Mouse (Mus musculus) neural tube, embryonic 12.5 days (tissue): ENCODE results near the gene Morn5. TPM values are rescaled to one million over a fixed set of nuclear protein-coding genes. Genes with fewer than 3 reads are reported as not detected.

Source experiments
- ATAC-seq: fragments of 200-750 bp; cut with Nextera tagmentation; 2 replicates; pipeline ENCODE4 v1.8.0; 2017; ENCODE audit warnings: low read depth, mild to moderate bottlenecking, moderate TSS enrichment, moderate library complexity; ENCODE audit not compliant: low FRiP score
- H3K27ac ChIP-seq: fragments of 300-500 bp; sonication (generic); 2 replicates; pipeline ENCODE4 v1.5.1; 2016
- H3K27me3 ChIP-seq: fragments of 300-500 bp; sonication (generic); replicated peaks from 2 replicates; pipeline ENCODE4 v1.6.1; 2016; ENCODE audit warnings: mild to moderate bottlenecking
- H3K36me3 ChIP-seq: fragments of 300-500 bp; sonication (generic); 2 replicates; pipeline ENCODE4 v1.6.1; 2016; ENCODE audit warnings: mild to moderate bottlenecking
- H3K4me1 ChIP-seq: fragments of 300-500 bp; sonication (generic); 2 replicates; pipeline ENCODE4 v1.6.1; 2016
- H3K4me2 ChIP-seq: fragments of 300-500 bp; sonication (generic); replicated peaks from 2 replicates; pipeline ENCODE4 v1.6.1; 2016; ENCODE audit warnings: mild to moderate bottlenecking
- H3K4me3 ChIP-seq: fragments of 300-500 bp; sonication (generic); 2 replicates; pipeline ENCODE4 v1.5.1; 2016
- H3K9ac ChIP-seq: fragments of 300-500 bp; sonication (generic); 2 replicates; pipeline ENCODE4 v1.6.1; 2016; ENCODE audit warnings: mild to moderate bottlenecking
- H3K9me3 ChIP-seq: fragments of 300-500 bp; sonication (generic); 2 replicates; pipeline ENCODE4 v1.6.1; 2016; ENCODE audit warnings: mild to moderate bottlenecking
- WGBS: fragments of 180-500 bp; shearing (Covaris S2); methylation state at CpG from one replicate; pipeline ENCODE4 v1.1.7; 2016; 5-methylcytosine and 5-hydroxymethylcytosine counted together
- polyA plus RNA-seq: library from polyadenylated mRNA; unstranded; fragments of >200 nt; fragmentation: Nextera tagmentation; extraction: Ambion mirVana; gene quantifications from 2 replicates; pipeline ENCODE4 v1.2.1, GENCODE M21; 2016

Gene Morn5
- polyA plus RNA-seq, 1 experiment from 2014 or later = 0.48 TPM

DNA sequence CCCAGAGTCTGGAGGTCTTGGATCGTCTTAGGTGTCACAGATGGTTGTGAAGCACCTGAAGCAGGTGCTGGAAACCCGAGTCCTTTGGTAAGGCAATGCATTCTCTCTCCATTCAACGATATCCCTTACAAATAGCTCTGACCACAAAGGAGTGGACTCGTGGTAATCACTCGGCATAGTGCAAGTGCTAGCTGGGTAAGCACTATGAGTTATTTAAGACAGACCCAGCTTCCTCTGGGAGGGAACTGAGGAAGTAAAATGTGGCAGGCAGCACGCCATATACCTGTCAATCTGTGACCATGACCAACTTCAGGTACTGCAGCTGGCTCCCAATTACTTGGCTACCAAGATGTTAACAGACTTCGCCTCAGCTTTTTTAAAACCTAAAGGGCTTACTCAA, 14.4 kb upstream of the Morn5 start:
- Histone ChIP-seq H3K9ac (no peak overlapping the region), H3K4me1 (no peaks in the 10 kb centered on the region), H3K4me2 (no peak overlapping the region), H3K27ac (no peak overlapping the region), H3K27me3 (no peaks in the 10 kb centered on the region), H3K4me3 (no peak overlapping the region), H3K9me3 (no peaks in the 10 kb centered on the region), H3K36me3 (peaks cover 42% of the 10 kb centered on the region)
- ATAC-seq = no peak
- 88% methylated on average over 7 of the region's 7 CpGs for WGBS

DNA sequence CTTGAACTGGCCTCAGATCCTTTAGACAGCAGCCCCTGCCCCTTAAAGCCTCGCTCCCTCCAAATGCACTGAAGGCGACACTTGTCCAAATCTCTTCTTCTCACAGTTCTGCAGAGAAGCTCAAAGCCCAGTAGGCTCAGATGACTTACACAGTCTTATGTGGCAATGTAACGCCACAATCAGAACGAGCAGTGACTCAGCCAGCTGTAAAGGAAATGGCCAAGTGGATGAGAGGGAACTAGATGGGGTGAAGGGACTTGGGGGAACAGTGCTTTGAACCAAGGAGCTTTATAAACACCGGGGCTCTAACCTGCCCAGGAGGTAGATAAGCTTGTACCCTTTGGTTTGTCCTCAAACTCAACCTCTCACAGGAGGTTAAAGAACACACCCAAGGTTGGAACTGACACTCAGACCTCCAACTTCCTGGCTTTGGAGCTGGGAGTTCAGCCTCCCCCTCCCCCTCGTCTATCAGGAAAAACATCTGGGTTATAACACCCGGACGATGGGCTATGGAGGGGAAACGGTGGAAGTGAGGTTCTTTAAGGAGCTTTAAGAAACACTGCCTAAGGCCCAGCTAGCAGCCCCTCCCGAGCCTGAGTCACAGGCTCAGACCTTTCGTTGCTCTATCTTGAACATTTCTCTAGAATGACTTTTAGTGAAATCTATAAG, 13.7 kb upstream of the Morn5 start:
- Histone ChIP-seq H3K4me1 (no peaks in the 10 kb centered on the region), H3K4me2 (no peak overlapping the region), H3K9ac (no peak overlapping the region), H3K27ac (no peak overlapping the region), H3K36me3 (peaks cover 42% of the 10 kb centered on the region), H3K27me3 (no peaks in the 10 kb centered on the region), H3K4me3 (no peak overlapping the region), H3K9me3 (no peaks in the 10 kb centered on the region)
- 78% methylated on average over 11 of the region's 11 CpGs for WGBS
- no peak for ATAC-seq

DNA sequence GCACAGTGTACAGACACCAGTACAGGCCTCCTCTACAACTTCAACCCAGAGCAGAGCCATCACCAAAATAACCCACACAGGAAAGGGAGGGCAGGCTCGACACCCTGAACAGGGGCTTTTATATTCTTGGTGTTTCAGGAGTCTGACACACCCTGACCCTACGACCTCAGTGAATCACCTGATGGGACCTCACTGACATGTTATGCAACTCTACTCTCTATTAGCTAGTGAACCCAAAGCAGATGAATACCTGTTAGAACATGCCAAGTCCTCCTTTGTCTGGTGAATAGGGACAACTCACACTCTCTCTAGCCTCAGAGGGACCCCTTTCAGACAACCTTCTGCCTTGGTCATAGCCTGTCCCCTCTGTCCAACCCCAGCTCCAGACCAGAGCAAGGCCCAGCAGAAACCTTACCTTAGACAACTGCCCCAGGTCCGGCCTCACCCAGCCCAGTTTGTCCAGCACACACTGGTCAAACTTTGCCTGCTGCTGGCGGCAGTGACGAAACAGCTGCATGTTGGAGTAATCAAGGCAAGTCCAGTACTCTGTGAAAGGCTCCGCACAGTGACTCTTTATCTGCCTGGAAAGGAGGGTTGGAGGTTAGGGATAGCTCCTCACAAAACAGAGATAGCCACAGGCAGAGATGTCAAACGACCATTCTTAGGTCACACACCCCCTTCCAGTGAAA, 9.8 kb upstream of the Morn5 start:
- Histone ChIP-seq H3K4me1 (no peaks in the 10 kb centered on the region), H3K27me3 (no peaks in the 10 kb centered on the region), H3K4me3 (no peak overlapping the region), H3K9ac (no peak overlapping the region), H3K4me2 (no peak overlapping the region), H3K27ac (no peak overlapping the region), H3K9me3 (no peaks in the 10 kb centered on the region), H3K36me3 (peaks cover 54% of the 10 kb centered on the region)
- WGBS = 81% methylated on average over 7 of the region's 7 CpGs
- ATAC-seq = no peak

DNA sequence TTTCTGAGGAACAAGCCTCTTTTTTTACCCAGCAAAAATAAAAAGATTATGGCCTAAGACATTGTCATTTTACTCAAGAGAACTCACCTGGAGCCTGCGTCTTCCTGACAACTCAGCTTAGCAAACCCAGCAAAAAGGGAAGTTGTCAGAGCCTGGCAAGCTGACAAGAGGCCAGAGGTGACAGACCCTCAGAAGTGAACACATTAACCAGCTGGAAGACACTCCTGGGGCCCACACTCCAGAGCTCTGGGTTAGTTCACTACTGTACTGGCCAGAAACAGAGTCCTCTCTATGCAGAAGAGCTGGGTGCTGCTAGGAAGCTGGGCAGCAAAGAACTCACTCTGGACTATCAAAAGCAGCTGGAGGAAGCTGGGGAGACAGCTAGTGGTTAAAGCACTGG, 8.4 kb upstream of the Morn5 start:
- Histone ChIP-seq H3K4me3 (no peak overlapping the region), H3K36me3 (peaks cover 47% of the 10 kb centered on the region), H3K9ac (no peak overlapping the region), H3K27me3 (no peaks in the 10 kb centered on the region), H3K9me3 (no peaks in the 10 kb centered on the region), H3K4me2 (no peak overlapping the region), H3K27ac (no peak overlapping the region), H3K4me1 (no peaks in the 10 kb centered on the region)
- ATAC-seq = no peak
- 87% methylated on average over 1 of the region's 1 CpGs for WGBS

DNA sequence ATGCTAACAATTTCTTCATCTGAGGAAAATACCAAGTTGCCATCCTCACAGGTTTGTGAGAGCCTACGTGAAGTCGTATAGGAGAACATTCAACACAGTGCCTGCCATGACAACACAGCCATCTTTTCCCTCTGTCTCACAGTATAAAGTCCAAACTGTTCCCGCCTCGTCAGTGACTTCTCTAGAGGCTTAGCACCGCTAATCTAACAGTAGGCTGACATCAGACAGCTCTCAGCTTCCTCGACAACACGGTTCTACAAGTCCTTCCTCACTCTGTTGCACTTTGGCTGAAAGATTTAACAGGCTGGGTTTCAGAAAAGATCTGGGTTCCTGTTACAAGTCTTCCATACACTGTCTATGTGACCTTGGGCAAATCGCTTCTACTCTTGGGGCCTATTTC, 1.1 kb upstream of the Morn5 start:
- Histone ChIP-seq H3K9me3 (no peaks in the 10 kb centered on the region), H3K36me3 (peaks cover 12% of the 10 kb centered on the region; the same call in 1 of the 2 replicates), H3K9ac (peak overlapping the region; percentile 84; the same call in 1 of the 2 replicates), H3K4me2 (peak overlapping the region; percentile 79), H3K27ac (no peak overlapping the region), H3K27me3 (no peaks in the 10 kb centered on the region), H3K4me1 (peaks cover 7% of the 10 kb centered on the region), H3K4me3 (peak overlapping the region; percentile 79)
- ATAC-seq = no peak
- 86% methylated on average over 8 of the region's 8 CpGs for WGBS

DNA sequence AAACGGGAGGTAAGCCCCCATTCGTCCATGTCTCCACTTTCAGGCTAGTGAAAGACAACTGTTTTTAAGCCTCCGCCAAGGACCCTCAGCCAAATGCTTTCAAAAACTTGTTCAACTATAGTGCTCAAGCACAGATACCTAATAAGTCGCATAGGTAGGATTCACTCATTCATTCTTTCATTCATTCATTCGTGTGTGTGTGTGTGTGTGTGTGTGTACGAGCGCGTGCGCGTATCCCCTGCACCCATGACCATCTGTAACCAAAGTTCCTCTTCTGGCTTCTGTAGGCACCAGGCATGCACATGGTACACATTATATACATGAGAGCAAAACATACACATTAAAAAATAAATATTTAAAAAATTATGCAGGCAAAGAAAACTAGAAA, 303 bp downstream of the Morn5 start:
- H3K36me3 ChIP-seq = peaks cover under 1% of the 10 kb centered on the region; the same call in 1 of the 2 replicates
- peaks cover 7% of the 10 kb centered on the region for H3K4me1 ChIP-seq
- H3K9me3 ChIP-seq = no peaks in the 10 kb centered on the region
- no peak overlapping the region for H3K9ac ChIP-seq
- H3K4me3 ChIP-seq = peak overlapping the region; percentile 79; the same call in 1 of the 2 replicates
- H3K27ac ChIP-seq = no peak overlapping the region
- no peaks in the 10 kb centered on the region for H3K27me3 ChIP-seq
- peak overlapping the region; percentile 79 for H3K4me2 ChIP-seq
- 44% methylated on average over 10 of the region's 10 CpGs for WGBS
- no peak; the same call in 1 of the 2 replicates for ATAC-seq

DNA sequence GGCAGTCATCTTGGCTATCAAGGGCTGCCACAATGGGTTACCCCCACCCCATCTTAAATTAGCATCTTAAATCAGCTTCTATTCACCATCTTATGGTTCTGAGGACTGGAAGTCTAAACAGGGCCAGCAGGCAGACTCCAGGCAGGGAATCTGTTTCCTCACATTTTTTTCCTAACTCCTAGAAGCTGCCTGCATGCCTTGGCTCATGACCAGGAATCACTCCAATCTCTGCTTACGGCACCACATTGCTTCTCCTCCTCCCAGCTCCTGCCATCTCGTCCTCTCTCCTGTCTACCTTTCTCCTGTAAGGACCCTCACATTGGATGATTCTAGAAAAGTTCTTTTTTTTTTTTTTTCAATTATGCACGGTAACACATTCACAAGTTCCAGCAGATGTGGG, 4.0 kb downstream of the Morn5 start:
- 84% methylated on average over 3 of the region's 3 CpGs for WGBS
- no peaks in the 10 kb centered on the region for H3K9me3 ChIP-seq
- H3K27ac ChIP-seq = no peak overlapping the region
- ATAC-seq = no peak
- H3K4me1 ChIP-seq = peaks cover 3% of the 10 kb centered on the region
- no peak overlapping the region for H3K4me3 ChIP-seq
- no peak overlapping the region for H3K9ac ChIP-seq
- no peaks in the 10 kb centered on the region for H3K36me3 ChIP-seq
- no peak overlapping the region for H3K4me2 ChIP-seq
- H3K27me3 ChIP-seq = no peaks in the 10 kb centered on the region

DNA sequence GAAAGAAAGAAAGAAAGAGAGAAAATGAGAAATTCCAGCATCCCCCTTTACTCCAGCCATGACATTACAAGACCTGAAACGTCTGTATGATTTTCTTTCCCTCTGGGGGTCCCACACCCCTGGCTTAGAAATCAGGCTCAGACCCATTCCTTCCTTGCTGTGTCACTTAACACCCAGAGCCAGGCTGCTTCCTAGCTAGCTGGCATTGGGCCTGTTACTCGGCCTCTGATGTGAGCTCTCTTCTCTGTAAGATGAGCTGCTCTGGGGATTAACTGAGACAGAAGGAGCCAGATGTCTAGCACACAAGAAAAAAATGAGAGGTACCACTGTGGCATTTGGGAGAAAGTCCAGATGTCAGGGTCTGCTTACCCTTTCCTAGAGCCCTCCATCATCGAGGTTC, 7.0 kb downstream of the Morn5 start:
- H3K9ac ChIP-seq = no peak overlapping the region
- H3K27me3 ChIP-seq = no peaks in the 10 kb centered on the region
- WGBS = 64% methylated on average over 3 of the region's 3 CpGs
- no peaks in the 10 kb centered on the region for H3K36me3 ChIP-seq
- ATAC-seq = no peak
- no peaks in the 10 kb centered on the region for H3K9me3 ChIP-seq
- no peak overlapping the region for H3K27ac ChIP-seq
- H3K4me1 ChIP-seq = no peaks in the 10 kb centered on the region
- H3K4me2 ChIP-seq = no peak overlapping the region
- no peak overlapping the region for H3K4me3 ChIP-seq

DNA sequence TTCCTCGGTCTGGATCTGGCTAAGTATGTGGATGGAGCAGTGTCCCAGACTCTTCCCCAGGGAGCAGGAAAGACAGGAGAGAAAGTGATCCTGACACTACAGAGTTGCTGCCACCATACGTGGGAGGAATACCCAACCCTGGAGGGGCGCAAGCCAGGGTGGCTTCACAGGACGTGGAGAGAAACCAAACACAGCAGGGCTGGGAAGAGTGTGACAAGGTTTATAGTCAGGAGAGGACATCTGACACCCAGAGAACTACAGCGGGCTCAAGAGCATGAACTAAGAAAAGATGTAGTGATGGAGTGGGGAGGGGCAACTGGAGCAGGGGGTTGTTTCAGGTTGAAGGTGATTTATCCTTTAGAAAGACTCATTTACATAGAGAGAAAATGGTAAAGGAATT, 12.2 kb downstream of the Morn5 start:
- H3K4me3 ChIP-seq = no peak overlapping the region
- ATAC-seq = no peak
- H3K36me3 ChIP-seq = no peaks in the 10 kb centered on the region
- WGBS = 63% methylated on average over 5 of the region's 5 CpGs
- no peak overlapping the region for H3K27ac ChIP-seq
- no peaks in the 10 kb centered on the region for H3K9me3 ChIP-seq
- H3K4me1 ChIP-seq = no peaks in the 10 kb centered on the region
- H3K9ac ChIP-seq = no peak overlapping the region
- H3K27me3 ChIP-seq = no peaks in the 10 kb centered on the region
- no peak overlapping the region for H3K4me2 ChIP-seq

DNA sequence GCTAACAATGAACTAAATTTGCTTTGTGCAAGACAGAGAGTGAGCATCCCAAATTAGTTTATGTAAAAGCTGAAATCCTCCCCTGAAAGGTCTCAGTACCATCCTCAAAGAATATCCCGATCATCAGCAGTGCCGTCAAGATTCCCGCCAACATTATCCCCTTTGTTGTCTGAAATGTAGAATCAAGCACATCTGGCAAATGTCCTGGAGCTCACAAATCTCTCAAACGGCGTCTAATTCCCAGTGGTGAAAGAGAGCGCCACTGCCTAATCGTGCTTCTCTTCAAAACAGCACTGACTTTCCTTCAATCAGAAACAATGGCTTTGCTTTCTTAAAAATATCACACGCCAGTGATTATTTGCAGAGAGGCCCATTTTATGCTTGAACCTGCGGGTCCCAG, 17.9 kb downstream of the Morn5 start:
- Histone ChIP-seq H3K9ac (no peak overlapping the region), H3K27me3 (no peaks in the 10 kb centered on the region), H3K36me3 (no peaks in the 10 kb centered on the region), H3K27ac (no peak overlapping the region), H3K9me3 (no peaks in the 10 kb centered on the region), H3K4me2 (no peak overlapping the region), H3K4me3 (no peak overlapping the region), H3K4me1 (no peaks in the 10 kb centered on the region)
- WGBS = 48% methylated on average over 9 of the region's 9 CpGs
- no peak for ATAC-seq

DNA sequence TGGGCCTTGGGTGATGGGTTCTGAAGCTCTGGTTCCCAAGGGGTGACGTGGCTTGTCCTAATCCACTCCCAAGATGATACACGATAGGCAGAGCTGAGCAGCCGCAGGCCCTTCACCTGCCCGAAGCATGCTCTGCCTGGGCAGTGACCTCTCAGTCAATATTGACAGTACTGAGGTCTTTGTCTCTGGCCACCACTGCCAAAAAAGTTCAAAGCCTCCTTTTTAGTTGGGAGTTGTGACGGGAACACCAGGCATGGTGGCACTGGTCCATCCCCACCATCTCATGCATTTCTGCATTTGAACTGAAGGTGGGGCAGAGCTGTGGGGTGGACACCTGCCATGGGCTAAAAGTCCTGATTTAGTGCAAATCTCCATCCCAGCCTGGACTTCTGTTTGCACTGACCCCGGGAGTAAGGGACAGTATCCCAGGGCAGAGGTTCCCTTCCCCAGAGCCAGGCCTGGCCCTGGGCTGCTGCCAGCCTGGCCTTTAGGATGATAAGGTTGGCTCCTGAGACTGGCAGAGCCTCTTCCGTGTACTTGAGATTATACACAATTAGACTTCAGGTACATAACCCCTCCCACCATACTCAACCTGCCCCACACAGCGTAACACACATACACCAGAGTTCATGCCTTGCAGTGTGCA, 22.5 kb downstream of the Morn5 start:
- Histone ChIP-seq H3K27me3 (no peaks in the 10 kb centered on the region), H3K4me3 (no peak overlapping the region), H3K9me3 (no peaks in the 10 kb centered on the region), H3K4me2 (no peak overlapping the region), H3K4me1 (no peaks in the 10 kb centered on the region), H3K27ac (no peak overlapping the region), H3K36me3 (no peaks in the 10 kb centered on the region), H3K9ac (no peak overlapping the region)
- WGBS = 85% methylated on average over 8 of the region's 8 CpGs
- no peak for ATAC-seq

DNA sequence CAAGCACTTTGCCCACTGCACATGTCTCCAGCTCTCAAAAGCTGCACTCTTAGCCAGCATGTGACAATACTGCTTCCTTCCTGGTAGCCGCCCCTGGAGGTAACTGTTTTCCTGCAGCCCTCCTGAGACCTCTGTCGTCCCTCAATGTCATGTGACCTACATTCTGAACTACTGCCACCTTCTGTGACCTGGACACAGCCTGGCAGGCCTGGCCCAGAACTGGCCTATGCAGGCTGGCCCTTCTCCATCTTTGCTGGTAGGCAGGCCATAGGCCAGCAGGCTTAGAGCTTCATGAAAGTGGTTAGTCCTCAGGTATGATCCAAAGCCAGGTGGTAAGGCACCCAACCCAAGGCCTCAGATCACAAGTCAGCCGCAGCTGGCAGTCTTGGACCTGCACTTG, 24.5 kb downstream of the Morn5 start:
- Histone ChIP-seq H3K4me2 (no peak overlapping the region), H3K9me3 (no peaks in the 10 kb centered on the region), H3K4me3 (no peak overlapping the region), H3K4me1 (peaks cover 10% of the 10 kb centered on the region), H3K9ac (no peak overlapping the region), H3K27me3 (0 out of 2 replicates have a peak, but pooled peaks cover 3% of the 10 kb centered on the region), H3K27ac (no peak overlapping the region), H3K36me3 (no peaks in the 10 kb centered on the region)
- WGBS = 63% methylated on average over 3 of the region's 3 CpGs
- ATAC-seq = no peak
